ENCODE assay signal across 11 mouse cellular contexts in the genomic region with DNA sequence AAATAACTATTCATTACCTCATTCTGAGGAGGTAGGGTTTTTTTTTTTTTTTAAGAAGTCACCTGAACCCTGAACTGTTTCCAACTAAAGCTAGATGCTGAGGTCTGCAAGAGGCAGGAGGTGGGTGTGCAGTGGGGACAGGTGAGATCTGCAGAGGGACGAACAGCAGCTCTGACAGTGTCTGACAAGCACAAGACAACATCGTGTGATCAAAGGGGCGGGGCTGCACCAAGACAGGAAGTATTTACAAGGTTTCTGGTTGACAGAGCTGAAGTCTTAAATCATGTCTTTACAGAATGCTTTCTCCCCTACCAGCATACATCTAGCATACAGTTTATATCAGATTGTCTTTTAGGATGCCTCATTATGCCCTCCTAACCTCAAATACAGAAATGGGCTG. TPM values are rescaled to one million over a fixed set of nuclear protein-coding genes. Genes with fewer than 3 reads are reported as not detected.
A peak's percentile ranks its signal among the peaks of the same experiment; 100 is the strongest.
DNase-seq lines count a peak whose midpoint lies in the region; ATAC-seq and TF ChIP-seq lines count a peak whose summit lies in the region.
"Had no signal": no experiment of that assay in that cellular context is flagged by ENCODE, and none has a peak within 500 bp of the region (broad histone marks: within the 10 kb centered on the region; RNA-seq: fewer than 3 reads in every experiment).

No protein-coding gene starts in this region.

- intact Hi-C loops in gastrocnemius, postnatal 14 days (cut with DNase I; ENCODE audit: low total_unique reads) = no loop called here

- no peak for TF ChIP-seq EP300 in lung, postnatal 0 days (IDR thresholded peaks at IDR 0.05)

- no peaks in the 10 kb centered on the region for H3K27me3 ChIP-seq in lung, postnatal 0 days (replicated peaks; ENCODE audit: insufficient read depth, low read length)

- H3K4me2 ChIP-seq in lung, postnatal 0 days (replicated peaks; ENCODE audit: low read depth, low read length) = no peak overlapping the region
- H3K4me2 ChIP-seq: liver, embryonic 11.5 days had no signal

- H3K9ac ChIP-seq in lung, postnatal 0 days (replicated peaks; ENCODE audit: low read depth) = no peak overlapping the region

- ATAC-seq in lung, postnatal 0 days = no peak
- ATAC-seq in megakaryocyte-erythroid progenitor cell, adult 5-6 weeks (replicated peaks; ENCODE audit: low FRiP score, low TSS enrichment, poor library complexity, severe bottlenecking) = 0 out of 2 replicates have a peak, but pooled peaks have one; percentile 30

- H3K9me3 ChIP-seq in lung, postnatal 0 days (ENCODE audit: low read length) = no peaks in the 10 kb centered on the region
- H3K9me3 ChIP-seq: heart, embryonic 10.5 days had no signal

- no peak overlapping the region for H3K4me3 ChIP-seq in lung, postnatal 0 days (ENCODE audit: low read depth, low read length)
- H3K4me3 ChIP-seq: heart, embryonic 10.5 days had no signal

- H3K4me1 ChIP-seq in lung, postnatal 0 days (ENCODE audit: insufficient read depth, low read depth, low read length) = no peaks in the 10 kb centered on the region

- peaks cover 3% of the 10 kb centered on the region; the same call in 1 of the 2 replicates for H3K36me3 ChIP-seq in lung, postnatal 0 days (ENCODE audit: insufficient read depth, low read length)

- no peak overlapping the region for H3K27ac ChIP-seq in lung, postnatal 0 days (ENCODE audit: low read length)
- H3K27ac ChIP-seq: heart, embryonic 10.5 days had no signal

- TF ChIP-seq CTCF in lung, postnatal 0 days (IDR thresholded peaks at IDR 0.05) = no peak

- WGBS in lung, postnatal 0 days = 54% methylated on average over 3 of the region's 3 CpGs

- peak; percentile 7 for DNase-seq in lung, postnatal 25 days (ENCODE audit: low spot score)
- no peak for DNase-seq in lung, postnatal 0 days (ENCODE audit: low spot score)
- DNase-seq in R1 (ENCODE audit: low read depth, low spot score) = peak; percentile 22
- DNase-seq in thymus, postnatal 4 days = peak; percentile 69
- DNase-seq in urinary bladder, postnatal 10 days (ENCODE audit: low spot score) = no peak
- no peak for DNase-seq in gastrocnemius, postnatal 14 days
- DNase-seq: adrenal gland, adult 8-10 months had no signal

RNA-seq across cellular contexts. Expression of gene Ndufb2, which starts 14.5 kb away (rescaled TPM):
- 267 and 287 TPM in 2 replicates for polyA plus RNA-seq in lung, postnatal 0 days (2015; fragmentation: Nextera tagmentation; extraction: Ambion mirVana)
- 159 and 176 TPM in 2 replicates for total RNA-seq in megakaryocyte-erythroid progenitor cell, adult 5-6 weeks (2014; fragmentation: Nextera tagmentation)
- total RNA-seq in megakaryocyte-erythroid progenitor cell, adult 5-6 weeks (2017) = 65.9 and 71.6 TPM in 2 replicates
- total RNA-seq in gastrocnemius, postnatal 14 days (2021) = 100 to 1,000 TPM; 321 to 366 TPM

RNA-seq across cellular contexts. Expression of gene Gm42420, which starts 21.3 kb away (rescaled TPM):
- polyA plus RNA-seq in lung, postnatal 0 days (2015; fragmentation: Nextera tagmentation; extraction: Ambion mirVana) = 0.75 and 0.89 TPM in 2 replicates
- total RNA-seq in megakaryocyte-erythroid progenitor cell, adult 5-6 weeks (2014; fragmentation: Nextera tagmentation) = 0.96 and 2.5 TPM in 2 replicates
- total RNA-seq in megakaryocyte-erythroid progenitor cell, adult 5-6 weeks (2017) = not detected in 2 replicates
- not detected for total RNA-seq in gastrocnemius, postnatal 14 days (2021)
- total RNA-seq: left cerebral cortex, postnatal 10 days had no signal

RNA-seq across cellular contexts. Expression of gene Adck2, which starts 33.2 kb away (rescaled TPM):
- polyA plus RNA-seq in lung, postnatal 0 days (2015; fragmentation: Nextera tagmentation; extraction: Ambion mirVana) = 24.6 and 25.7 TPM in 2 replicates
- 12.0 and 39.5 TPM in 2 replicates for total RNA-seq in megakaryocyte-erythroid progenitor cell, adult 5-6 weeks (2014; fragmentation: Nextera tagmentation)
- total RNA-seq in megakaryocyte-erythroid progenitor cell, adult 5-6 weeks (2017) = 7.6 and 11.8 TPM in 2 replicates
- 1 to 10 TPM; 7.0 to 7.7 TPM for total RNA-seq in gastrocnemius, postnatal 14 days (2021)

RNA-seq across cellular contexts. Expression of gene Dennd2a, which starts 49.2 kb away (rescaled TPM):
- 13.4 and 13.8 TPM in 2 replicates for polyA plus RNA-seq in lung, postnatal 0 days (2015; fragmentation: Nextera tagmentation; extraction: Ambion mirVana)
- total RNA-seq in megakaryocyte-erythroid progenitor cell, adult 5-6 weeks (2014; fragmentation: Nextera tagmentation) = not detected in 2 replicates
- not detected in 2 replicates for total RNA-seq in megakaryocyte-erythroid progenitor cell, adult 5-6 weeks (2017)
- total RNA-seq in gastrocnemius, postnatal 14 days (2021) = 10 to 100 TPM in 1 of 2 experiments, 1 to 10 TPM in 1; 8.2 to 10.9 TPM

Comparison
In these comparisons a context has a peak if more than half of its experiments do, and no peak if none do; other contexts are left out.
1. DNase-seq: peak in lung, postnatal 25 days (single experiment), R1 (single experiment) and thymus, postnatal 4 days (single experiment); none in lung, postnatal 0 days (single experiment), urinary bladder, postnatal 10 days (single experiment) and gastrocnemius, postnatal 14 days (single experiment).